Mouse (Mus musculus) gonadal fat pad, adult 2 months (tissue): ENCODE data around the gene Arhgap21. TPM values are rescaled to one million over a fixed set of nuclear protein-coding genes. Genes with fewer than 3 reads are reported as not detected.
A peak's percentile ranks its signal among the peaks of the same experiment; 100 is the strongest.

Experiments used
- DNase-seq: peaks from one replicate; pipeline ENCODE4 v3.0.0-alpha.2; 2012; ENCODE audit warnings: low read depth
- polyA plus RNA-seq: library from polyadenylated mRNA; depleted of rRNA; stranded (reverse); fragments of >200 nt; gene quantifications from 2 replicates; pipeline ENCODE4 v1.2.3, GENCODE M21; 2012

Gene Arhgap21
- polyA plus RNA-seq, 1 experiment, result 15.4 TPM

- no peak for DNase-seq
Measured at GRCm38 (mm10) chr2:20896446-20896845, 72.2 kb downstream of the Arhgap21 start.

DNA sequence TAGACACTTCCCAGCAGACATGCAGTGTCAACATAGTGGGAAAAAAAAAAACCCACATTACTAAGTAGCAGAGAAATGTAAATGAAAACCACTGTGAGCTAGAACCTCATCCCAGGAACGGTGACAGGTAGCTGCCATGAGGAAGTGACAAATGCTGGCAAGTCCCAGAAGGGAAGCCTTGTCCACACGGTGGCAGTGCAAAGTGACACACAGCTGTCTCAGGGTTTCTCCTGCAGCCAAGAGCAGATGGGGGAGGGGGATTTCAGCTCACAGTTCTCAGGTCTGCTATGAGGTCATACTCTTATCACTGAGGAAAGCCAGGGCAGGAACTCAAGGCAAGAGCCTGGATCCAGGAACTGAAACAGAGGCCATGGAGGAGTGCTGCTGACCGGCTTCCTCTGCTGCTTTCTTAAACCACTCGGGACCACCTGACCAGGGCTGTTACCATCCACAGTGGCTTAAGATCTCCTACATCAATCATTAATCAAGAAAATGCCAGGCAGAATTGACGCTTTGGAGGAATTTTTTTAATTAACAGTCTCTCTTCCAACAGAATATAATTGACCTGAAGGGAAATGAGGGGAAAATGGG lies 74.5 kb downstream of the Arhgap21 start:
- DNase-seq, result no peak

GRCm38 (mm10) chr2:20888751-20889150 lies 79.9 kb downstream of the Arhgap21 start:
- DNase-seq, result no peak

- DNase-seq, result no peak
Measured at GRCm38 (mm10) chr2:20883288-20883687, 85.4 kb downstream of the Arhgap21 start.

- no peak for DNase-seq
Measured at GRCm38 (mm10) chr2:20879877-20880605, 88.6 kb downstream of the Arhgap21 start.

- no peak for DNase-seq
Measured at GRCm38 (mm10) chr2:20874621-20875020, 94.1 kb downstream of the Arhgap21 start.

- DNase-seq, result no peak
Measured at GRCm38 (mm10) chr2:20869212-20869965, 99.3 kb downstream of the Arhgap21 start.

DNA sequence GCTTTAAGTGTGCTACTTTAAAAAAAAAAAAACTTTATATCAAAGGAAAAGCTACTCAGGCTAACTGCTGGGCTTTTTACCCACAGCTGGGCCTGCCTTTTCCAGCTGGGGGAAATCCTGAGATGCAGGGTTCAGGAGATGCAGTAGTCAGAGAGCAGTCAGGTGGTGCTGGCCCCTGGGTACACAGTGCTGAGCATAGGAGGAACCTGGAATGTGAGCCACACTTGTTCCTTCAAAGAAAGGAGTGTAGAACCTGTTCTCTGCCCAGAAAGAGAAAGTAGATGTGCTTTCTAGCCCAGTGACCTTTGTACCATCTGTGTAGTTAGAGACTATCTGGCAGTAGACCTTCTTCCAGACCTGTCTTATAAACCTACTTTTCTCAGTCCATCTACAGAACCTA lies 100.6 kb downstream of the Arhgap21 start:
- no peak for DNase-seq

DNA sequence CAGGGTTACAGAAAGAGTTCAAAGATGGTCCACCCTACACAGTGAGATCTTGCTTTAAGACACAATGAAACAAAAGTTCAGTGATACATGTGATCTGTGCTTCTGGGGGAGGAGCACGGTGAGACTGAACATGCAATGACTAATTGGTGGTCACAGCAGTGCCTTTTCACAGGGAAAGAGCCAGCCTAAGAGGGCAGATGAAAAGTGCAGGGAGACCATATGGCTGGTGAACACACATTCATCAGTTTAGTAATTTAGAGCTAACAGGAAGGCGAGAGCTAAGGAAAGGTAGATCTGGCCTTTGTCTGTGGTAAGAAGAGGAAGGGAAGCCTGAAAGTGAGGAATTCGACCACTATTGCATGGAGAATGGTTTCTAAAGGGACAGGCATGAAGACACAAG lies 102.9 kb downstream of the Arhgap21 start:
- no peak for DNase-seq

- no peak for DNase-seq
Measured at GRCm38 (mm10) chr2:20864569-20864968, 104.1 kb downstream of the Arhgap21 start.

GRCm38 (mm10) chr2:20860756-20861155 lies 107.9 kb downstream of the Arhgap21 start:
- DNase-seq, result no peak

DNA sequence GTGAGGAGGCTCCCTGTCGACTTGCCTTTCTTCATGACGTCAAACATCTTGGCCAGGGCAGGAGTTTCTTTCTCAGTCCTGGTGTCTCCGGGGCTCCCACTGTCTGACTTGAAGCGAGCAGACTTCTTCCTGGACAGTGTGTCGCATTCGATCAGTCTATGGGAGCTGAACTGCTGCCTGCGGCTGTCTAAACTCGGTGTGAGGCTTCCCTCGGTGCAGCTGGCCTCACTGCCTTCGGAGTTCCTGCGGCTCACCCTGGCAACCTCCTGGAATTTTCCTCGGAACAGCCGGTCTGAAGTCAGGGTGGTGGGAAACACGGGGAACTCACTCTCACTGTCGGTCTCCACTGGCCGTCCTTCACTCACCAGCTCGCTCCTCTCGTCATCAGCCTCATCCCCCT lies 119.3 kb downstream of the Arhgap21 start:
- DNase-seq, result no peak

DNA sequence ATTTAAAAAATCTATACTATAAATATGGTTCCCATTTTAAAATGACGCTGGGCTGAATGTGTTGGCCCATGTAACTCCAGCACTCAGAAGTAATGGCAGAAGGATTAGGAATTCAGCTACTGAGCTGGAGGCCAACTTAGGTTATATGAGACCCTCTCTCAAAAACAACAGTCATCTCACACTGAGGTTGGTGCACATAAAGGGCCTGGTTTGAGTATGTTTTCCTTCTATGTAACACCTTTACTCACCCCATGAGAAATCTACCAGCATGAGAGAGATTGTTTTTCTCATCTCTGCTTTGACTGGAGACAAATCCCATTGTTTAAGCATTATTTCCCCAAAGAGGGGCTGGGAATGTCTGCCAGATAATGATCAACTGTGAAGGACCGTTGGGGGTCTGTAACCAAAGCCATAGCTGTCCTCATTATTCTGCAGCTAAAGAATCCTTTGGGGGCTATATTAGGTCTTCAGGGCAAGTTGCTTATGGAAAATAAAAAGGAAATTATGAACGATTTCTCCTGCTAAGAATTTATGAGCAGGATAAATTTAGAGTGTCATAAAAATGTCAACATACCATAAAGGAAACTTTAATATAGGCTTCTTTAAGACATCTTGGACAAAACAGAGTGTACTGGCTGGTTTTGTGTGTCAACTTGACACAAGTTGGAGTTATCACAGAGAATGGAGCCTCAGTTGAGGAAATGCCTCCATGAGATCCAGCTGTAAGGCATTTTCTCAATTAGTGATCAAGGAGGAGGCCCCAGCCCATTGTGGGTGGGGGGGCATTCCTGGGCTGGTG lies 136.9 kb downstream of the Arhgap21 start:
- no peak for DNase-seq

- no peak for DNase-seq
Measured at GRCm38 (mm10) chr2:20830882-20831281, 137.8 kb downstream of the Arhgap21 start.

DNA sequence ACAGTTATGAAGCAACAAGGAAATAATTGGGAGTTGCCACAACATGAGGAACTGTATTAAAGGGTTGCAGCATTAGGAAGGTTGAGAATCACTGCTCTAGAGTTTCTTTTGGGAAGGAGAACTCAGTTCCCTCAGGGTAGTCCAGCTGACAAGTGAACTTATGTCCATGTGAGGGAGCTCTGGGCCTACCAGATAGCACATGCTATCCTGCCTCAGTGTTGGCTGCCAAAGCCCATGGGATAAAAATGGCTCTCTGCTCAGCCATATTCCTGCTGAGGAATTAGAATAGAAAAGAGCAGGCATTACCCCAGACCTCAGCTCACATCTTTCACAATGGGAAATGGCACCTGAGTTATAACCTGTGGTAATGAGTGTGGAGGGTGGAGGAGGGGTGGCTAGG lies 142.4 kb downstream of the Arhgap21 start:
- no peak for DNase-seq

GRCm38 (mm10) chr2:20818226-20818625 lies 150.5 kb downstream of the Arhgap21 start:
- DNase-seq, result peak; percentile 23

- DNase-seq, result no peak
Measured at GRCm38 (mm10) chr2:20813986-20814385, 154.7 kb downstream of the Arhgap21 start.

DNA sequence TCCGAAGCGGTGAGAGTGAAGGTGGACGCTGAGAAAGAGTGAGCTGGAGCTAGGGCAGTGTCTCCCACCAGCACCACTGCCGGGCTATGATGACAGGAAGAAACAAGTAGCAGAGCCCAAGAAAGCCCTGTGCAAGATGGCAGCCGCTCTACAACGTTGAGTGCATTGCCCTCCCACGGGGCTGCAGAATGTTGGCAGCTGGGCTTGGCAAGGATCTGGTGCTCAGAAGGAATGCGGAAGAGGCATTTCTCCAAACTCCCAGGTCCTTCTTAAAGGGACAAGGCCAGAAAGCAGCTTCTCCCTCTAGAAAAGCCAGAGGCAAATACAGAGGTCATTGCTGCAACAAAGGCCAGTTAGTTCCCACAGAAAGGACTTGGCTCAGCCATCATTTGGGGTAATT lies 157.2 kb downstream of the Arhgap21 start:
- peak; percentile 26 for DNase-seq

DNA sequence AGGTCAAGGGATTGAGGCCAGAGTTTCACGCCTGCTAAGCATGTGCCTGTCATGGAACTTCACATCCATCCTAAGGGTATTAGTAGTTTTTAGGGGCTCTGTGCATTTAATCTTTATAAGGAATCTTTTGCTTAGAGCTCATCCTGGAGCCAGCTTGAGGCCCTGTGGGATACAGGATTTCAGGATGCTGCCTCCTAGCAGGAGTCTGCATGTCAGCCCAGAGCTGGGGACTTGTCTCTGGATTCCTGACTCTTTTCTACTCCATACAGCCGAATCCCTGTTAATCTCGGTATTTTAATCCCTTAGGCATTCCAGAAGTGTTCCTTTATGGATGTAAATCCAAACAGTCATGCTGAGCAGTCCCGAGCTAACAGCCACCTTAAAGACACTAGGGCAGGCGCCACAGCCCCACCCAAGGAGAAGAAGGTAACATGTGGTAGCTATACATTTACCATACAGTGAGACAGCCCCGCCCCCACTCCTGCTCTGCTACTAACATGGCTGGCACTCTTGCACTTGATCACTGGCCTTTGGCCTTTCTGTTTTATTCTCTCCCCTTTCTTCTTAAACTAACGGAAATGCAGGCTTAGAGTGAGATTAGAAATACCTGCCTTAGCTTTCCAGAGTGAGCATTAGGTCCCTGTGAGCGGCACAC lies 167.3 kb downstream of the Arhgap21 start:
- DNase-seq, result no peak
